Mouse (Mus musculus) spleen, postnatal 0 days (tissue): ENCODE results near the gene Ppp1r18. TPM values are rescaled to one million over a fixed set of nuclear protein-coding genes. Genes with fewer than 3 reads are reported as not detected.

Source experiments
- microRNA counts: library from miRNA; unstranded; fragments of <30 nt; microRNA quantifications from one replicate; lab custom pipeline; 2015
- polyA plus RNA-seq: library from polyadenylated mRNA; unstranded; fragments of >200 nt; fragmentation: Nextera tagmentation; extraction: Ambion mirVana; gene quantifications from 2 replicates; pipeline ENCODE4 v1.2.1, GENCODE M21; 2015

Gene Ppp1r18
- polyA plus RNA-seq = 28.7 and 37.7 TPM in 2 replicates

GRCm38 (mm10) chr17:35865481-35866280, at the start of gene Ppp1r18:
TSS of gene Ppp1r18 (plus strand) at chr17:35865593.

DNA sequence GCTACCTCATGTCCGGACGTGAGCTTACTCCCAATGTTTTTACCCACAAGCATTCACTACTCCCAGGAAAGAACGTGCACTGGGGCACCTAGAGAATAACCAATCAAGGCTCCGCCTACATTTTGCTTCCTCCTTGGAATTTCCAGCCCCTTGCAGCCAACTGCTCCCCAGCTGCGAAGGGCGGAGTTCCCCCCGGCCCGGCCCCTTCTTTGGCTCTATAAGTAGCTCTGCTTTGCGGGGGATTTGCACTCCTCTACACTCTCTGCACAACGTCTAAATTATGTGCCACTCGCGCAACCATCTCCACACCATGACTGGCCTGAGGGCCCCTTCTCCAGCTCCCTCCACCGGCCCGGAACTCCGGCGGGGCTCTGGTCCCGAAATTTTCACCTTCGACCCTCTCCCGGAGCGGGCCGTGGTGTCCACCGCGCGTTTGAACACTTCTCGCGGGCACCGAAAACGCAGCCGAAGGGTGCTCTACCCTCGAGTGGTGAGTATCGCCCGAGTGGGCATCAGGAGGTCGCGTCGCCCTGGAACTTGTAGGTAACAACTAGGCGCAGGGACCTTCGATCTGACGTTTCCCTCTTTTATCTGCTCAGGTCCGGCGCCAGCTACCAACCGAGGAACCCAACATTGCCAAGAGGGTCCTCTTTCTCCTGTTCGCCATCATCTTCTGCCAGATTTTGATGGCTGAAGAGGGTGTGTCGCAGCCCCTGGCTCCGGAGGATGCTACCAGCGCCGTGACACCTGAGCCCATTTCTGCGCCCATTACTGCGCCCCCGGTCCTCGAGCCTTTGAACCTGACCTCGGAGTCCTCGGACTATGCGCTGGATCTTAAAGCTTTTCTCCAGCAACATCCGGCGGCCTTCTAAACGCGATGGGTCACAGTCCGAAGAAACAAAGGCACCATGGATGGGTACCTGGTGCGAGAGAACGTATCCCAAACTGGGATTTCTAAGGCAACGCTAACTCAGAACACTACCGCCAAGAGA, 43.7 kb upstream of the Ppp1r18 start, which contains the start of gene Ier3:
Gene Ier3, plus strand, starts transcription at position 246 of the 992 bp plus-strand sequence.

DNA sequence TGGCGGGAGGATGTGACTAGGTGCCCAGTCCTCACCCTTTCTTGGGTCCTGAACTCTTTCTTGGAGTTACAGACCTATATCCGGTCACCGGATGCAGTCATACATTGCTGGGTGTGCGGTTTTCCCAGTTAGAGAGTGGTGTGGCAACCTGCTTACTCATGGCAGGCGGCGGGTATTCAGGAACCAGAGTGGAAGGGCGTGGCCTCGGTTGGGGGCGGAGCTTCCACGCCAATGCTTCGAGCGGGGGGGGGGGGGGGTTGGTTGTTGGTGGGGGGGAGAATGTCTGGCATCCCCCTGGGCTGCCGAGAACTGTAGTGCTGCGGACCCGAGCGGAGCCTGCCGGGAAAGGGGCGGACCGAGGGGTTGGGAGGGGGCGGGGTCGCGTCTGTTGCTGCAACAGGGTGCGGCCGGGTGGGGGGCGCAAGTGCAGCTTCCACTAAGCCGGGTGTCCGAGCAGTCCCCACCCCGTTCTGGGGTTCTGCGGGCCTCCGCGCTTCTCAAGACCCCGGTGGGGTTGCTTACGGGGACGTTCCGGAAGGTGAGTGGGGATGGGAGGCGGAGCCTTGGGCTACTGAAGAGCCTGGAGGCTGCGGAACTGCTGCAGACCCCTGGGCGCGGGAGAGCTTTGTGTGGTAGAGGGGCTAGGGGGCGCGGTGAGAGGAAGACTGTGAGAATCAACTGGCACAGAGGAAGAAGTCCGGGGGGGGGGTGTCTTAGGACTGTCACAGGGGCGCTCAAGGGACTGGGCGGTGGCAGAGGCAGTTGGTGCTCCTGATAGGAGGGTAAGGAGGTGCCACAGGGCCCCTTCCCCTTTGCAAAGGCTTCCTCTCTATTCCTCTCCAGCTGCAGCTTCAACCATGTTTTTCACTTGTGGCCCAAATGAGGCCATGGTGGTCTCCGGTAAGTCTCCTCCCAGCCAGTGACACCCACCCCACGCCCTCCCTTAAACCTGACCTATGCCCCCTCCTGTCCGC, 42.1 kb upstream of the Ppp1r18 start, which contains the start of gene Flot1:
Gene Flot1, plus strand, starts transcription at position 267 of the 974 bp plus-strand sequence.

DNA sequence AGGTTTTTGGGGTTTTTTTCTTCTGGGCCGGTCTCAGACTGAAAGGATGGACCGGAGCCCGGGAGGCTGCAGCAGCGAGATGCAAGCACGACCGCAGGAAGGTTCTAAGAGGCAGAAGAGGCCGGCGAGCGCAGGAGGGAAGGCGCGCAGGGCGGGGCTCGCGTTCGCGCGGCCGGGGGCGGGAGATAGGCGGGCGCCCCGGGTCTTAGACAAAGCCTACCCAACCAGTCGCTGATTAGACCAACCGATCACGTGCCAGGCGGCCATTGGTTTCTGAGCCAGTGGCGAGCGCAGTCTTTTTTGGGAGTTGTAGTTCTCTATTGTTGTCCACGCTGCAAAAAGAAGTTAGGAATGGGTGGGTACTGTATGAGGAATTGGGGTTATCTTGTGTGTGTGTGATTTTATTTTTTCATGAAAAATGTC, 27.3 kb upstream of the Ppp1r18 start, which contains the start of gene Tubb5:
Gene Tubb5, minus strand, starts transcription at position 185 of the 423 bp plus-strand sequence.

GRCm38 (mm10) chr17:35841076-35841950, 24.1 kb upstream of the Ppp1r18 start, which contains the start of gene Mdc1:
TSS of gene Mdc1 (plus strand) at chr17:35841515.

DNA sequence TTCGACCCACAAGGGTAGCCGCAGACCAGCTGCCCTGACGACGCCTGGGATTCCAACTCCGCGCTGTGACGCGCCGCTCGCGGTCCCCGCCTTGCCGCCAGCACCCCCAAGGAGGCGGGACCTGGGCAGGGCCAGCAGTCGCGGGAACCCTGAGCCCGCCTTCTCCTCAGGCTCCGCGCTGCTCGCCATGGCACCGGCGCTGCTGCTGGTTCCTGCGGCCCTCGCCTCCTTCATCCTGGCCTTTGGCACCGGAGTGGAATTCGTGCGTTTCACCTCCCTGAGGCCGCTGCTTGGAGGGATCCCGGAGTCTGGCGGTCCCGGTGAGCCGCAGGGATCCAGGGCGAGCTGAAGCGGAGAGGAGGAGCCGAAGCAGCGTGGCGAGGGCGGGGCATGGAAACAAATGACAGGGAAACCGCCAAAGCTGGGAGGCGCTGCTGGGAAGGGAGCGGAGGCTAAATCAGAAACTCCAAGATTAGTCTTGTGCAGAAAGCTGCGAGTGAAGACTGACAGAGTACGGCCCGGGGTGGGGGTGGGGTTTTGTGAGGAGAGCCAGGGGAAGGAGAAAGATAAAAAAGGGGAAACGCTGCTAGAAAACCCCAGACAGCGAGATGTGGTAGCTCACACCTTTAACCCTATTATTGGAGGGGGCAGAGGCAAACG, 4.1 kb upstream of the Ppp1r18 start, which contains the start of gene Nrm:
Gene Nrm, plus strand, starts transcription at position 121 of the 660 bp plus-strand sequence.

GRCm38 (mm10) chr17:35879245-35880057, 14.1 kb downstream of the Ppp1r18 start, which contains the start of gene Dhx16:
TSS of gene Dhx16 (plus strand) at chr17:35879819.

DNA sequence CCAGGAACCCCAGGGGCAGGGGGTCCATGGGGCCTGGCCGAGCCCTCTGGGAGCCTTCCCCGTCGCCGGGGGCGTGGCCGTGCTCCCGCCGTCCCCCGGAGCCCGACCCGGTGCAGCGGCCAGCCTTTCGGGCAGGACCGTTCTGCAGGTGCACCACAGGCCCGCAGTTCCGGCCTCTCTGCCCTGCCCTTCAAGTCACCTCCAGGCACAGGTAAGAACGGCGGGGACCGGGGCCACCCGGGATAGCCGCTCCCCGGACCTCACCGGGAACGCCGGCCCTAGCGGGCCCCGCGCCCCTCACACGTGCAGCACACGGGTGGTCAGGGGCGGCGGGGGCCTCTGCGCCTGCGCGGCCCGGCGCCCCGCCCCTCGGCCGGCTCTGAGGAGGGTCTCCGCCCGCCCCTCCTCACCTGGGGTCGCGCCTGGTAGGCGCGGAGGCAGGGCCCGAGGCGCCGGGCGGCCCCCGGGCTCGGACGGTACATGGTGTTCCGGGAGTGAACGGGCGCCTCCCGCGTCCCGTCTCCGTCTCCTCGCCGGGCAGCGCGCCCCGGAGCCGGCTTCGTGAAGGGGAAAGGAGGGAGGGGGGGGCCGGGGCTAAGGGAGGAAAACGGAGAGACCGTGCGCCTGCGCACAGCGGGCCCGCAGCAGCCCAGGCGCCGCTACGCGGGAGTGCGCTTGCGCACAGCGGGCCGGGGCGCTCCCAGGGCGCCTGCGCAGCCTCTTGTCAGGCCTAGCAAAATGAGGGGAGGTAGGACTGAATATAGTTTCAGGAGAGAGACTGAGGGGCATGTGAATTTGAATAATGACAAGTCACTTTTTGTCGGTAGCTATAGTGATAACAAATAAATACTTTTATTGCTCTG, 31.6 kb downstream of the Ppp1r18 start, which contains the start of gene 2310061I04Rik:
Gene 2310061I04Rik, minus strand, starts transcription at position 651 of the 863 bp plus-strand sequence.

GRCm38 (mm10) chr17:35909919-35910369, 44.6 kb downstream of the Ppp1r18 start, which contains the start of gene Atat1:
TSS of gene Atat1 (minus strand) at chr17:35910075.

DNA sequence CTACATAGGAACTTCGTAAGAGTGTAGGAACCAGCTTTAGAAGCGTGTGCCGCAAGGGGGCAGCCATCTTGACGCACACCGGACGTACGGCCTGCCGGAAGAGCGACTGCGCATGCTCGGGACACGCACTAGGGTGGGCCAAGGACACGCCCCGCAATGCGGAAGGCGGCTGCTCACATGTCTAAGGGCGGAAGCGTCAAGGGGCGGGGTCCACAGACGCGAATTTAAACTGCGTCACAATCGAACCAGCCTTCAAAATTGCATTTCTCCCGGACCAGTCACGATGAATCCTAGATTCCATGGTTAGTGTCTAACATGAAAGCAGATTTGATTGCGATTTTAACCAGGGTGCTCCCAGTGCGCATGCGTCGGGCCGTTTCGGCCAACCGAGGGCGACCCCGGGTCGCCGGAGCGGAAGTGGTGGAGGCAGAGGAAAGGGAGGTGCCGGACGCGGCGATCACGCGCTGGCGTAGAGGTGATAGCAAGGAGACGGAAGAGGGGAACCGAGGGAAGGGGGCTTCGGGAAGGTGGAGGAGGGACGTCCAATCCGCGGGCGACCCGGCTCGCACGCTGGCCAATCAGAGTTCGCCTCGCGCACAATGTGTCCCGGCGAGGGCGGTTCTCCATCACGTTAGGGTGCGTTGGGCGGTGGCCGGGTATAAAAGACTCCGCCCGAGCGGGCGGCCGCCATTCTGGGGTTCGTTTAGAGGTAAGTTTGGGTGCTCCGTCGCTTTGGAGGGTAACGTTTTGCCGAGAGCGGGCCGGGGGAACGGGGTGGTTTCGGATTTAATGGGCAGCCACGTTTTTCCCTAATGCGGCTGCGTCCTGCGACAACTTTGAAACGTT, 51.1 kb downstream of the Ppp1r18 start, which contains the start of the genes Mrps18b and Ppp1r10:
Gene Mrps18b, minus strand, starts transcription at position 93 of the 846 bp plus-strand sequence.
Gene Ppp1r10, plus strand, starts transcription at position 138 of the 846 bp plus-strand sequence.

MicroRNAs within 50 kb of the gene (microRNA counts, 519-probe panel; counts per million panel counts)
- microRNA mmu-miR-1894-3p (lab: Ali Mortazavi, UCI) = 88.3 counts per million
- 88.3 counts per million for microRNA mmu-miR-1894-5p (lab: Ali Mortazavi, UCI)

Other genes starting within 250 kb of the Ppp1r18 start
- not detected in 2 replicates for gene Gm9573, start 239.0 kb upstream of the Ppp1r18 start, polyA plus RNA-seq
- gene Mucl3, start 221.9 kb upstream of the Ppp1r18 start, polyA plus RNA-seq = 0.07 and 0.12 TPM in 2 replicates
- 7.5 and 7.6 TPM in 2 replicates for gene Vars2, start 198.0 kb upstream of the Ppp1r18 start, polyA plus RNA-seq
- gene Gtf2h4, start 191.9 kb upstream of the Ppp1r18 start, polyA plus RNA-seq = 23.5 and 25.8 TPM in 2 replicates
- 13.8 and 18.6 TPM in 2 replicates for gene Ddr1, start 161.0 kb upstream of the Ppp1r18 start, polyA plus RNA-seq
- gene Ier3, start 43.9 kb upstream of the Ppp1r18 start, polyA plus RNA-seq = 32.9 and 36.5 TPM in 2 replicates
- gene Flot1, start 42.4 kb upstream of the Ppp1r18 start, polyA plus RNA-seq = 45.6 and 54.3 TPM in 2 replicates
- 563 and 593 TPM in 2 replicates for gene Tubb5, start 27.3 kb upstream of the Ppp1r18 start, polyA plus RNA-seq
- gene Mdc1, start 24.1 kb upstream of the Ppp1r18 start, polyA plus RNA-seq = 6.5 and 7.6 TPM in 2 replicates
- gene Nrm, start 4.3 kb upstream of the Ppp1r18 start, polyA plus RNA-seq = 38.0 and 41.2 TPM in 2 replicates
- 33.5 and 34.1 TPM in 2 replicates for gene Dhx16, start 14.2 kb downstream of the Ppp1r18 start, polyA plus RNA-seq
- gene 2310061I04Rik, start 31.8 kb downstream of the Ppp1r18 start, polyA plus RNA-seq = 16.2 and 16.7 TPM in 2 replicates
- gene Atat1, start 44.5 kb downstream of the Ppp1r18 start, polyA plus RNA-seq = 9.9 and 11.9 TPM in 2 replicates
- 71.9 and 77.8 TPM in 2 replicates for gene Mrps18b, start 50.8 kb downstream of the Ppp1r18 start, polyA plus RNA-seq
- 17.4 and 18.4 TPM in 2 replicates for gene Ppp1r10, start 50.8 kb downstream of the Ppp1r18 start, polyA plus RNA-seq
- gene Abcf1, start 104.2 kb downstream of the Ppp1r18 start, polyA plus RNA-seq = 75.9 and 76.2 TPM in 2 replicates
- 18.4 and 21.0 TPM in 2 replicates for gene Gnl1, start 114.3 kb downstream of the Ppp1r18 start, polyA plus RNA-seq
- 8.6 and 11.4 TPM in 2 replicates for gene Prr3, start 114.6 kb downstream of the Ppp1r18 start, polyA plus RNA-seq
- gene H2-T24, start 155.0 kb downstream of the Ppp1r18 start, polyA plus RNA-seq = 9.8 and 11.7 TPM in 2 replicates
- gene H2-T23, start 167.3 kb downstream of the Ppp1r18 start, polyA plus RNA-seq = 38.3 and 49.1 TPM in 2 replicates
- 10.0 and 15.3 TPM in 2 replicates for gene H2-T22, start 177.2 kb downstream of the Ppp1r18 start, polyA plus RNA-seq
- gene Gm6034, start 177.4 kb downstream of the Ppp1r18 start, polyA plus RNA-seq = not detected in 2 replicates
- not detected in 2 replicates for gene Gm11127, start 192.8 kb downstream of the Ppp1r18 start, polyA plus RNA-seq